Mouse (Mus musculus) hindbrain, embryonic 16.5 days (tissue): Measurements from ENCODE around the gene Tmem159. TPM values are rescaled to one million over a fixed set of nuclear protein-coding genes. Genes with fewer than 3 reads are reported as not detected.

Experiments
- ATAC-seq: fragments of 200-750 bp; cut with Nextera tagmentation; 2 replicates; pipeline ENCODE4 v1.8.0; 2017; ENCODE audit warnings: moderate TSS enrichment, moderate library complexity
- H3K27ac ChIP-seq: fragments of 300-500 bp; sonication (generic); 2 replicates; pipeline ENCODE4 v1.5.1; 2014; ENCODE audit warnings: low read depth, mild to moderate bottlenecking, control low read depth, low read length, moderate library complexity
- H3K27me3 ChIP-seq: fragments of 300-500 bp; sonication (generic); replicated peaks from 2 replicates; pipeline ENCODE4 v1.6.1; 2014; ENCODE audit warnings: low read length; ENCODE audit not compliant: control insufficient read depth, insufficient read depth
- H3K36me3 ChIP-seq: fragments of 300-500 bp; sonication (generic); 2 replicates; pipeline ENCODE4 v1.6.1; 2014; ENCODE audit warnings: mild to moderate bottlenecking, low read length, moderate library complexity, mixed read lengths; ENCODE audit not compliant: control insufficient read depth, insufficient read depth
- H3K4me1 ChIP-seq: fragments of 300-500 bp; sonication (generic); 2 replicates; pipeline ENCODE4 v1.6.1; 2014; ENCODE audit warnings: low read depth, low read length; ENCODE audit not compliant: control insufficient read depth, insufficient read depth
- H3K4me2 ChIP-seq: fragments of 300-500 bp; sonication (generic); 2 replicates; pipeline ENCODE4 v1.6.1; 2014; ENCODE audit warnings: mild to moderate bottlenecking, low read length, control low read depth, moderate library complexity
- H3K4me3 ChIP-seq: fragments of 300-500 bp; sonication (generic); 2 replicates; pipeline ENCODE4 v1.5.1; 2014; ENCODE audit warnings: mild to moderate bottlenecking, low read length, control low read depth, moderate library complexity
- H3K9ac ChIP-seq: fragments of 300-500 bp; sonication (generic); 2 replicates; pipeline ENCODE4 v1.6.1; 2014; ENCODE audit warnings: low read depth, mild to moderate bottlenecking, control low read depth, low read length, moderate library complexity
- H3K9me3 ChIP-seq: fragments of 300-500 bp; sonication (generic); 2 replicates; pipeline ENCODE4 v1.6.1; 2014; ENCODE audit warnings: mild to moderate bottlenecking, low read length, moderate library complexity; ENCODE audit not compliant: control insufficient read depth
- WGBS: fragments of 180-500 bp; shearing (Covaris S2); extraction: QIAGEN DNeasy Blood & Tissue Kit; methylation state at CpG from one replicate; pipeline ENCODE4 v1.1.7; 2014; 5-methylcytosine and 5-hydroxymethylcytosine counted together
- polyA plus RNA-seq: library from polyadenylated mRNA; unstranded; fragments of >200 nt; fragmentation: Nextera tagmentation; extraction: Ambion mirVana; gene quantifications from 2 replicates; pipeline ENCODE4 v1.2.1, GENCODE M21; 2015

The Tmem159 gene
- polyA plus RNA-seq, 1 experiment from 2014 or later, result 19.3 TPM

DNA sequence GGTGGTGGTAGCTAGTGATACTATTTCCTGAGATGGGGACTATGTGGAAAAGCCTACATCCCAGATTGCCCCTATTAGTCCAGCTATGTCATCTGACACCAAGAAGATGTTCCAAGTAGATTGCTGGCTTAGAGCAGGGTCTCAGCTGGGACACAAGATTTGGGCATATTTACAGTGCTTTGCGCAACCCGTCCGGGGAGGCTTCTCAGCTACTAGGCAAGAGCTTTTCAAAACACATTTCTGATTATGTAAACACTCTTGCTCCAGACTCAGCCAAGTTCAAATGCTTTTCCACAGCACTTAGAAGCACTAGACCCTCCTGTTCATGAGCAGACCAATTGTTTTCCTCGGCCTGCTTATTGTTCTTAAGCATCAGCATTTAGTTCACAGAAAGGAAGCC lies 21.6 kb downstream of the Tmem159 start:
- Histone ChIP-seq H3K36me3 (no peaks in the 10 kb centered on the region), H3K4me3 (no peak overlapping the region), H3K9ac (no peak overlapping the region), H3K27ac (no peak overlapping the region), H3K4me1 (no peaks in the 10 kb centered on the region), H3K27me3 (no peaks in the 10 kb centered on the region), H3K4me2 (no peak overlapping the region), H3K9me3 (no peaks in the 10 kb centered on the region)
- no peak for ATAC-seq
- 93% methylated on average over 4 of the region's 4 CpGs for WGBS

DNA sequence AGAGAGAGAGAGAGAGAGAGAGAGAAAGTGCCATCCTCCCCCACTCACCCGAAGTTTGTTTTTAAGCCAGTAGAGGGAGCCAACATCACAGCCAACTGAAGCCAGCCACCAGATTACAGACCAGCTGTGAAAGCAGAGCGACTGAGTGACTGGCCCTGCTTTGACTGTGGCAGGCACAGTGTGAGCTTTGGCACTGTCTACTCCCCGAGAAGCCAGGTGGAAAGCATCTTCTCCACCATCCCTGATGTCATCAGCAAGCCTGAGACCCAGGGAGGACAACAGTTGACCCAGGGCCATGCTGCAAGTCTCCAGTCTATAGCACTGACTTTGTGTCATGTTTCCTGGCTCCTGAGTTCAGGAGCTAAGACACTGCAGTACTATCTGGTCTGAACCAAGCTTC lies 22.7 kb downstream of the Tmem159 start:
- 0% methylated on average over 3 of the region's 3 CpGs for WGBS
- no peaks in the 10 kb centered on the region for H3K27me3 ChIP-seq
- no peak overlapping the region for H3K4me2 ChIP-seq
- H3K36me3 ChIP-seq, result no peaks in the 10 kb centered on the region
- peak; percentile 96 for ATAC-seq
- no peak overlapping the region for H3K4me3 ChIP-seq
- no peak overlapping the region for H3K27ac ChIP-seq
- H3K9ac ChIP-seq, result no peak overlapping the region
- H3K9me3 ChIP-seq, result no peaks in the 10 kb centered on the region
- H3K4me1 ChIP-seq, result no peaks in the 10 kb centered on the region

DNA sequence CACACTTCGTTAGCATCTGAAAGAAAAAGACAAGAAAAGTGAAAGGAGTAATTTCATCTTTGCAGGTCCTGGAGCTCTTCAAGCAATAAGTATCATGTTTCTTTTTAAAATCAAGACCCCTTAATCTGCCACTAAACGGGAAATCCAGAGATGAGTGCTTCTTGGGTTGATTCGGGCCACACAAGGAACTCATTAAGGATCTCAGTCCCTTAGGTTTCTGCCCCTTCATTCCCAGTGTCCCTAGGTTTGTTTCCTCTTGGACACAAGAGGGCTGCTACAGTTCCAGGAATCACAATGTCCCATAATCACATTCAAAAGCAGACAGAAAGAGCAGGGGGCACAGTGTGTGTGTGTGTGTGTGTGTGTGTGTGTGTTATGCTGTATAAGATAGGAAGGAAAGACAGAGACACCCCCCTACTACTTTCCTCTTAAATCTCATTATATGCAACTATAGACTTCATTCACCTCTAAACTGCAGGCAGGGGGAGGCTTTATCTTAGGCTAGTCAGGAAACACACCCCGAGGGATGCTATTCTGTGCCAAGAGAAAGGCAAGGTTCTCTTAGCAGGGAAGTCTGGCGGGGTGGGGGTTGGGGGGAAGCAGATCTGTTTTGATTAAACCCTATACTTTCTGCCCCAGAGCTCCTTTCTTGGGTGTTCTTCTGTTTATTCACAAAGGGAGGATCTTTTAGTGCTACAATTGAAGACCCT lies 25.0 kb downstream of the Tmem159 start:
- no peak for ATAC-seq
- Histone ChIP-seq H3K27ac (no peak overlapping the region), H3K27me3 (no peaks in the 10 kb centered on the region), H3K4me1 (no peaks in the 10 kb centered on the region), H3K9ac (no peak overlapping the region), H3K4me2 (no peak overlapping the region), H3K9me3 (no peaks in the 10 kb centered on the region), H3K4me3 (no peak overlapping the region), H3K36me3 (no peaks in the 10 kb centered on the region)
- WGBS, result 43% methylated on average over 5 of the region's 5 CpGs

DNA sequence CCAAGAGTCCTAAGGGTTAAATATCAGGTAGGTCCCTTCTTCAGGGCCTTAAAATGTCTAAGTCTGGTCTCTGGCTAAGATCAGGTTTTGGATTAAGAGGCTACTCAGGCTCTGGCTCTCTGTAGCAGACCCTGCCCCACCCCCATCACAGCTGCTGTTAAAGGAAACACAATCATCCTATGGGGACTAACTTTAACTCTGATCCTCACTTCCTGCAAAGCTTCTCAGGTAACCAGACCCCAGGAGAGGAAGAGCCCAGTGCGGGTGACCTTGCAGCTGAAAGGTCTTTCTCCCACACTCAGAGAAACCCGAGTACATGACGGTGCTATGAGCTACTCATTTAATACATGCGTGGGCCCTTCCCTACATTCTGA lies 25.5 kb downstream of the Tmem159 start:
- H3K9ac ChIP-seq, result no peak overlapping the region
- no peaks in the 10 kb centered on the region for H3K27me3 ChIP-seq
- 63% methylated on average over 4 of the region's 4 CpGs for WGBS
- no peak overlapping the region for H3K4me2 ChIP-seq
- no peaks in the 10 kb centered on the region for H3K9me3 ChIP-seq
- no peaks in the 10 kb centered on the region for H3K36me3 ChIP-seq
- ATAC-seq, result no peak
- H3K4me1 ChIP-seq, result no peaks in the 10 kb centered on the region
- no peak overlapping the region for H3K4me3 ChIP-seq
- H3K27ac ChIP-seq, result no peak overlapping the region

DNA sequence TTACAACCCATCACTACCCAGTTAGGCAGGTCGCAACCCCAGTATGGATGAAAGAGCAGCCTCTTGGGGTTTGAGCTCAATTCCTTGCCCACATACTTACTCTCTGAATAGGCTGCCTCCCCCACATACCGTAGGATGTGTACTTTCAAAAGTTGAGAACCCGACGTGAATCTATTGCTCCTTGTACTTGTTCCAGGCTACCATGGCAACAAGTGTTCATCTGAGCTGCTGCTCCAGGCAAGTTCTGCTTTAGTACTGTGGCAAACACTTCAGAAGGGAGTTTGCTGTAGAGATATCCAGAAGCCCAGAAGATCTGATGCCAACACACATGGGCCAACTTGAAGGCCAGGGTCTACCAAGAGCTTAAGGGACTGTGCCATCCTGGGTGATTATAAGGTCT lies 26.8 kb downstream of the Tmem159 start:
- Histone ChIP-seq H3K4me1 (no peaks in the 10 kb centered on the region), H3K9me3 (no peaks in the 10 kb centered on the region), H3K9ac (no peak overlapping the region), H3K4me3 (no peak overlapping the region), H3K4me2 (no peak overlapping the region), H3K27ac (no peak overlapping the region), H3K36me3 (no peaks in the 10 kb centered on the region), H3K27me3 (no peaks in the 10 kb centered on the region)
- whole genome bisulfite sequencing, result 50% methylated on average over 4 of the region's 4 CpGs
- ATAC-seq, result no peak

DNA sequence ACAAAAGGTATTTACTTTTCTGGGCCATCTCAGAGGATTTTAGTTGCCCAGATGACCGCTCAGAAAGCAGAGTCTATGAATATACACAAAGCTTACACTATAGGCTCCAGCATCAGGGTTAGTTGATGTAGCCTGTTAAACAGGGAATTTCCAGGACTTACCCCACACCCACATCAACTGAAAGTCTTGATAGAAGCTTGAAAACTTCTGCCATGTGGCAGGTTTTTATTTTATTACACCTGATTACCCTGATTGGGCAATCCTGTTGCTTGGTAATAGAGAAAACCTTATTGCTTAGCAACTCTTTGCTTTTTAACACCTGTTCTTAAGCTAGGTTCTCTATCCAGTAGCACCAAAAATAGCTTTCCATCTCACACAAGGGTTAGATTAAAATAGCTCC lies 40.6 kb downstream of the Tmem159 start:
- no peaks in the 10 kb centered on the region for H3K9me3 ChIP-seq
- H3K27ac ChIP-seq, result no peak overlapping the region
- no peak overlapping the region for H3K9ac ChIP-seq
- 96% methylated on average over 1 of the region's 1 CpGs for WGBS
- H3K36me3 ChIP-seq, result no peaks in the 10 kb centered on the region
- H3K4me3 ChIP-seq, result no peak overlapping the region
- H3K4me1 ChIP-seq, result no peaks in the 10 kb centered on the region
- no peak overlapping the region for H3K4me2 ChIP-seq
- no peaks in the 10 kb centered on the region for H3K27me3 ChIP-seq
- no peak for ATAC-seq

DNA sequence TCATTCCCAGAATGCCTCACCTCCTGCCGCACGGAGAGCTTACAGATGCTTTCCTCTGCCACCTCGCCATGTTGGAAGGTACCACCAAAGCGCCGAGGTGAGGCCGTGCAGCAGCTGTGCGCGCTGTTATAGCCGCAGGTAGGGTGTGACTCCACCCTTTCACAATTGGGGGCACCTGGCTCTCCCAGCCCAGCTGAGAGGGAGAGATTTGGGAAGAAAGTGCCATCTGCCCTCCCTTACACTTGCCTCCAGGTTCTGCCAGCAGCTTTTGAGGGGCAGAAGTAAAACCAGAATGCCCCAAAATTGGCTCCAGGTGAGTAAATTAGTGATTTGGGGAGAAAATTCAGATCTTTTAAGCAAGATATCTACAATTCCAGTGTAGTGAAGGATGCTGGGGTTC lies 43.0 kb downstream of the Tmem159 start, which contains the start of gene Zp2:
Zp2 (minus strand) TSS at position 101 of the 400 bp plus-strand sequence.
- Histone ChIP-seq H3K27ac (no peak within 1 kb of the TSS), H3K4me2 (no peak within 1 kb of the TSS), H3K4me3 (no peak within 1 kb of the TSS), H3K27me3 (no peaks in the 10 kb centered on the region), H3K4me1 (no peaks in the 10 kb centered on the region), H3K9ac (no peak within 1 kb of the TSS), H3K9me3 (no peaks in the 10 kb centered on the region), H3K36me3 (no peaks in the 10 kb centered on the region)
- WGBS, result 85% methylated on average over 9 of the region's 9 CpGs
- no peak for ATAC-seq

DNA sequence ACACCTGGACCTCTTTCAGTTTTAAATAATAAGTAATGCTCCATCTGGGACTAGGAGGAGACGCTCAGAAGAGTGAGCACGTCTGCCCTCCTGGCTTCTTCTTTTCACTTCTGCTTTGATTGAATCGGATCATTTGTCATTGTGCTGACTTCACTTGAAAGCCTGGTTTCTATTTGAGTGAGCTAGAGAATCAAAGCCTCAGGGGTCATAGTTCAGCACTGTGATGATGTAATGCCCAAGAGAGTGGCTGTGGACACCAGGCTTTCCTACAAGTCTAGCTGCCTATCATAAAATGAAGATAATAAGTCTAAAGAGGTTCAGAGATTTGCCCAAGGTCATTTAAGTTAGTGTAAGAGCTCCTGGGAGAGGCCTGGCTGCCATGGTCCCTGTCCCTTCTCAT lies 48.1 kb downstream of the Tmem159 start:
- Histone ChIP-seq H3K36me3 (no peaks in the 10 kb centered on the region), H3K9me3 (no peaks in the 10 kb centered on the region), H3K27me3 (no peaks in the 10 kb centered on the region), H3K9ac (no peak overlapping the region), H3K4me3 (no peak overlapping the region), H3K27ac (no peak overlapping the region), H3K4me2 (no peak overlapping the region), H3K4me1 (no peaks in the 10 kb centered on the region)
- 12% methylated on average over 3 of the region's 3 CpGs for WGBS
- ATAC-seq, result no peak

DNA sequence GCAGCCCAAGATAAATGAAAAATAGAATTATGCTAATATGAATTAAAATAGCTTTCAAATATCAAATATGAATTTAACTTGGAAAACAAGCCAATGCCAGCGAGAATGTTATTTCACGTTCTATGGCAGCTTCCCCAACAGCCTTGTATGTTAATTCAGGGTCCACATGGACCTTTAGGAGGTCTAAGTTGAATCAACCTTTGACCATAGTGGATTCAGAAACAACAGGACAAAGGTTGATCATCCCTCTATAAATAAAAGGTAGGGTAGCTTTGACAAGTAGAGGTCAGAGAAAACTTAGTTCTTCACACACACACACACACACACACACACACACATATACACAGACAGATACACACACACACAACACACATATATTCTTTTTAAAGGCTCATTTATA lies 48.7 kb downstream of the Tmem159 start:
- Histone ChIP-seq H3K27ac (no peak overlapping the region), H3K9me3 (no peaks in the 10 kb centered on the region), H3K27me3 (no peaks in the 10 kb centered on the region), H3K4me3 (no peak overlapping the region), H3K4me2 (no peak overlapping the region), H3K9ac (no peak overlapping the region), H3K4me1 (no peaks in the 10 kb centered on the region), H3K36me3 (no peaks in the 10 kb centered on the region)
- ATAC-seq, result no peak
- WGBS, result 80% methylated on average over 2 of the region's 2 CpGs
